Mouse (Mus musculus): ENCODE measurements around the gene Nhp2.
"Not testable (repeated sequence)": the region's sequence is repeated elsewhere in the genome, so short reads cannot be mapped to it uniquely, and the experiment has no call there.

Nhp2 gene

DNA sequence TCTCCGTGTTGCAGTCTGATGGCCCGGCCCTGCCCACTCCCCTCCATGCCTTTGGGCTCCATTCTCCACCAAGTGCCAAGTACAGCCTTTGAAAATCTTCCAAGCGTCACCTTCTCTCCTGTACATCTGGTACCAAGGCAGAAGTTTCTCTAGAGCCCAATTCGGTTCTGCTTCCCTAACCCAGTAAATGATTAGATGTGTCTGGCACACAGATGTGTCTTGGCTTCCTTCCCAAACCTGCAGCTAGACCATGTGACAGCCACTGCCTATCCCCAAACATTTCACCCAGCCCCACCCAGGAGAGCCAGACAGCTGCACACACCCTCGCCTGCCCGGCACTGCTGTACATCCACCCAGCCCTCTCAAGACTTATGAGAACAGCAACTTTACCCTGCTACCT, 39.2 kb downstream of the Nhp2 start:
- DNase-seq, result peak; percentile 85

DNA sequence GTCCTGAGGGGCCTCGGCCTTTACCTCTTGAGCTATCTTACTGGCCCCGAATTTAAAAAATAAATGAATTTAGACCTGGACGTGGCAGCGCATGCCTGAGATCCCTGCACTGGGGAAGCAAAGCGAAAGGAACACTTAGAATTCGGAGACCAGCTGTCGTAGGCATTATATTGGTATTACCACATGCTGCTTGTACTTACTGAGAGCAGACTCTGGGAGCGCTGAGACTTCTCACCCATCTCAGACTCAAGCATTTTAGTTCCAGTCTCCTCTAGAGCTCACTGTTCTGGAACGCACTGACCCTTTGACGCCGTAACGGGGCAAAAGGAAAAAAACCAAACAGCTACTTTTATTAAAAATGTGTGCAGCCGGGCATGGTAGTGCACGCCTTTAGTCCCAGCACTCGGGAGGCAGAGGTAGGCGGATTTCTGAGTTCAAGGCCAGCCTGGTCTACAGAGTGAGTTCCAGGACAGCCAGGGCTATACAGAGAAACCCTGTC, 42.4 kb downstream of the Nhp2 start:
- no peak for DNase-seq

DNA sequence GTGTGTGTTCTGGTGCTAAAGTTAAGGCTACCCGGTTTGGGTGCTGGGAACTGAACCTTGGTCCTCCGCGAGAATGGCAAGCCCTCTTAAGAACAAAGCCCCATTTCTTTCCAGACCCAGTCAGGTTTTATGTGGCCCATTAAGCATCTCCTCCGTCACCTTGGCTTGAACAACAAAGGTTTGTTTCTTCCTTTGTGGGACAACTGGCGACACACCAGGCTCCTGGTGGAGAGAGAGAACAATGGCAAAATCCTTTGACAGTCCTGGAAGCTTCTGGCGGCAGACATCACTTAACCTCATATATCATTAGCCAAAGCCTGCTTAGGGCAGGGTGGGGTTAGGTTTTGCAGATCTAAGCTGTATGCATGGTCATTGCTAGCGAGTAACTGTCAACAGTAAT, 43.1 kb downstream of the Nhp2 start:
- DNase-seq, result no peak

GRCm38 (mm10) chr11:51664747-51665146, 45.2 kb downstream of the Nhp2 start:
- not testable (repeated sequence) for DNase-seq

DNA sequence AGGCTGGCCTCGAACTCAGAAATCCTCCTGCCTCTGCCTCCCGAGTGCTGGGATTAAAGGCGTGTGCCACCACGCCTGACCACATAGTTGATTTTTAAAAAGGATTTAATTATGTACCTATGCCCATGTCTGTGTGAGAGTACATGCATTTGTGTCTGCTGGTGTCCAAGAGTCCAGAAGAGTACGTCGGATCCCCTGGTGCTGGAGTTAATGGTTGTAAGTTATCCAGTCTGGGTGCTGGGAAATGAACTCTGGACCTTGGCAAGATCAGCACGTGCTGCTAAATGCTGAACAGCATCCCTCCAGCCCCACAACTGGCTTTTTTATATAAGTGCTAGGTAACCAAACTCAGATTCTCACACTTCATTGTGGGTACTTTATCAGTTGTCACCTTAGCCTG, 51.3 kb downstream of the Nhp2 start:
- no peak for DNase-seq

GRCm38 (mm10) chr11:51671376-51671775, 51.8 kb downstream of the Nhp2 start:
- no peak for DNase-seq

DNA sequence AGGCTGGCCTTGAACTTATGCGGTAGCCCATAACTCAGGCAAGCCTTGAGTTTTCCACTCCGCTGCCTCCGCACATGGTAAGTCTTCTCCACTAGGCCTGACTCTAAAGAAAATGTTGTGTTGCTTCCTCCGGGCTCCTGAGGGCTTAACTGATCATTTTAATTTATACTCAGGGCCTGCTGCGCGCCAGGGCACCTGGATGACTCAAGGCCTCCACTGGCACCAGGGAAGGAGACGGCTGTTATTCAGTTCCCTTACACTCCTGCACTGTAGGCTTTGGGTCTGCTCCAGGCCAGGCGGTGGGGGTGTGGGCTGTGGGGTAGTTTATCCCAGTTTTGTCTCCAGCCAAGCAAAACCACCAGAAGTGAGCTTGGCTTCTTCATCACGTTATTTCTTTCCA, 53.8 kb downstream of the Nhp2 start:
- peak; percentile 37 for DNase-seq

All from kidney, adult 18-20 months (tissue).